Mouse (Mus musculus): ENCODE results near the gene Adam15.

DNA sequence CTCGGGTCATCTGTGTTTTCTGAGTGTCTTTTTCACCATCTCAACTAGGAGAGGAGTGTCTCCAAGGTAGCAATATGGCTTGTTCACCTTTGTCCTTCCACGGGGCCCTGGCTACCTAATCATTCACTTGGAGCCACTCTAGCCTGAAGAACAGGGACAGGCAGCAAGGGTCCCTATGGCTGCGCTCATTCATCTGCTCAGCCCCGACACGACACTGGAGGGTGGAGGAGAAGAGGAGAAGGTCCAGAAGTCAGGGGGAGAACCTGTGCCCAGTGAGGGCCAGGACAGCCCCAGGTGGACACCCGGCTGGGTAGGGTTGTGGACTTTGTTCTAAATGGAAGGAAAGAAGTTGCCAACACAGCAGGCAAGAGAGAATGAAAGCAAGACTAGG, 5.7 kb upstream of the Adam15 start:
- TF ChIP-seq POLR2A (IDR thresholded peaks at IDR 0.05; ENCODE audit: borderline replicate concordance, extremely low read depth, low read depth, low read length) (no peak), CTCF (IDR thresholded peaks at IDR 0.05; ENCODE audit: insufficient read depth, low read length) (no peak)

Measured in lung, adult 2 months (tissue).